Mouse (Mus musculus): ENCODE data around the gene Wbp1l.

DNA sequence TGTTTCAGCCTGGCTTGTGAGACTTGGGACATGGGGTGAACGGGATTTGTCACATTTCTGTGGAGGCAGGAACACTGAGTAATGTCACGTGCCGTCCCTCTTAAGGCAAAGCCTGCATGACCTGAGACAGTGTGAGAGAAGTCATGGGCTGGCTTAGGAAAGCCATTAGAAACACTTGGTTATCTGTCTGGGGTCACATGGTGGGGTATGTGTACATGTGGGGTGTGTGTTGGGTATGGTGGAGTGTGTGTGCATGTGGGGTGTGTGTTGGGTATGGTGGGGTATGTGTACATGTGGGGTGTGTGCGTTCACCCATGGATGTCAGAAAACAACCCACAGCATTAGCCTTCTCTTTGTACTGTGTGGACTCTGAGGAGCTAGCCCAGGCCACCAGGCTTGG, 48.5 kb upstream of the Wbp1l start:
- TF ChIP-seq POLR2A (IDR thresholded peaks at IDR 0.05; ENCODE audit: extremely low read depth, insufficient read depth, low read length) (no peak), CTCF (IDR thresholded peaks at IDR 0.05; ENCODE audit: extremely low read depth, insufficient read depth, low read length) (no peak)
